ENCODE assay signal across 10 mouse cellular contexts in genomic region chr1:45864564-45865014, GRCm38 (mm10). TPM values are rescaled to one million over a fixed set of nuclear protein-coding genes. Genes with fewer than 3 reads are reported as not detected.
DNase-seq lines count a peak whose midpoint lies in the region; ATAC-seq and TF ChIP-seq lines count a peak whose summit lies in the region.
"Had no signal": no experiment of that assay in that cellular context is flagged by ENCODE, and none has a peak within 500 bp of the region (broad histone marks: within the 10 kb centered on the region; RNA-seq: fewer than 3 reads in every experiment).

No protein-coding gene starts in this region.

- TF ChIP-seq CTCF in kidney, postnatal 0 days (IDR thresholded peaks at IDR 0.05; ENCODE audit: low read depth) = 0 out of 2 replicates have a peak, but pooled peaks have one; percentile 2

- H3K4me1 ChIP-seq in hindbrain, embryonic 10.5 days (replicated peaks) = peaks cover 4% of the 10 kb centered on the region; the same call in 1 of the 2 replicates
- H3K4me1 ChIP-seq in hindbrain, embryonic 14.5 days (replicated peaks; ENCODE audit: control insufficient read depth, insufficient read depth, low read length) = no peaks in the 10 kb centered on the region
- peaks cover 3% of the 10 kb centered on the region for H3K4me1 ChIP-seq in kidney, postnatal 0 days (replicated peaks; ENCODE audit: insufficient read depth, low read length)
- H3K4me1 ChIP-seq: hindbrain, embryonic 13.5 days had no signal

- H3K9me3 ChIP-seq in hindbrain, embryonic 10.5 days = 0 out of 2 replicates have a peak, but pooled peaks cover 4% of the 10 kb centered on the region
- H3K9me3 ChIP-seq in hindbrain, embryonic 14.5 days (ENCODE audit: control insufficient read depth, low read length) = 0 out of 2 replicates have a peak, but pooled peaks cover 3% of the 10 kb centered on the region
- H3K9me3 ChIP-seq in kidney, postnatal 0 days (replicated peaks; ENCODE audit: low read length) = no peaks in the 10 kb centered on the region
- H3K9me3 ChIP-seq: hindbrain, embryonic 13.5 days had no signal

- 0 out of 2 replicates have a peak overlapping the region, but pooled peaks have one; percentile 5 for H3K27ac ChIP-seq in hindbrain, embryonic 10.5 days
- H3K27ac ChIP-seq in hindbrain, embryonic 14.5 days = no peak overlapping the region
- peak overlapping the region; percentile 70 for H3K27ac ChIP-seq in kidney, postnatal 0 days
- H3K27ac ChIP-seq: hindbrain, embryonic 13.5 days had no signal

- H3K4me2 ChIP-seq in hindbrain, embryonic 14.5 days (replicated peaks) = no peak overlapping the region
- no peak overlapping the region for H3K4me2 ChIP-seq in kidney, postnatal 0 days (ENCODE audit: low read length)
- H3K4me2 ChIP-seq: hindbrain, embryonic 13.5 days had no signal

- ATAC-seq in hindbrain, embryonic 14.5 days (ENCODE audit: low FRiP score) = no peak
- ATAC-seq in kidney, postnatal 0 days (replicated peaks; ENCODE audit: low FRiP score, low read depth) = peak; percentile 65

- H3K4me3 ChIP-seq in hindbrain, embryonic 10.5 days = no peak overlapping the region
- no peak overlapping the region for H3K4me3 ChIP-seq in hindbrain, embryonic 14.5 days (replicated peaks; ENCODE audit: low read length)
- no peak overlapping the region for H3K4me3 ChIP-seq in kidney, postnatal 0 days (replicated peaks; ENCODE audit: low read depth, low read length)
- H3K4me3 ChIP-seq: hindbrain, embryonic 13.5 days; megakaryocyte, embryonic 14.5 days had no signal

- H3K27me3 ChIP-seq in hindbrain, embryonic 10.5 days (ENCODE audit: insufficient read depth, poor library complexity, severe bottlenecking) = no peaks in the 10 kb centered on the region
- H3K27me3 ChIP-seq in hindbrain, embryonic 14.5 days (ENCODE audit: control insufficient read depth, insufficient read depth, low read length) = no peaks in the 10 kb centered on the region
- H3K27me3 ChIP-seq in kidney, postnatal 0 days (ENCODE audit: insufficient read depth, low read length) = no peaks in the 10 kb centered on the region
- H3K27me3 ChIP-seq: hindbrain, embryonic 13.5 days; megakaryocyte, embryonic 14.5 days had no signal

- no peak for DNase-seq in hindbrain, embryonic 10.5 days (ENCODE audit: low spot score)
- no peak for DNase-seq in hindbrain, embryonic 14.5 days (ENCODE audit: low spot score)
- DNase-seq in heart, adult 8-10 months (ENCODE audit: low spot score) = peak; percentile 53
- peak; percentile 90 for DNase-seq in kidney, postnatal 0 days (ENCODE audit: low spot score)
- peak; percentile 39 for DNase-seq in skeletal muscle tissue, adult 2 months (ENCODE audit: low read depth, low spot score)
- DNase-seq in thymus, postnatal 36 days = no peak
- DNase-seq in urinary bladder, postnatal 36 days (ENCODE audit: low spot score in 2 of 2) = no peak
- no peak for DNase-seq in cerebellum, adult 9-10 months

- H3K9ac ChIP-seq in hindbrain, embryonic 14.5 days = no peak overlapping the region
- H3K9ac ChIP-seq in kidney, postnatal 0 days (ENCODE audit: low read depth, low read length) = no peak overlapping the region
- H3K9ac ChIP-seq: hindbrain, embryonic 13.5 days had no signal

- WGBS in hindbrain, embryonic 10.5 days = 62% methylated on average over 4 of the region's 4 CpGs
- WGBS in hindbrain, embryonic 14.5 days = 62% methylated on average over 4 of the region's 4 CpGs
- WGBS in kidney, postnatal 0 days = 43% methylated on average over 4 of the region's 4 CpGs

- no peaks in the 10 kb centered on the region for H3K36me3 ChIP-seq in hindbrain, embryonic 10.5 days
- no peaks in the 10 kb centered on the region for H3K36me3 ChIP-seq in hindbrain, embryonic 14.5 days (replicated peaks; ENCODE audit: control insufficient read depth, insufficient read depth)
- H3K36me3 ChIP-seq in kidney, postnatal 0 days (ENCODE audit: insufficient read depth, low read length) = no peaks in the 10 kb centered on the region
- H3K36me3 ChIP-seq: hindbrain, embryonic 13.5 days had no signal

RNA-seq across cellular contexts. Expression of gene Gm5269, which starts 25.5 kb away (rescaled TPM):
- not detected in 2 replicates for polyA plus RNA-seq in hindbrain, embryonic 10.5 days (2016; fragmentation: Nextera tagmentation; extraction: Ambion mirVana)
- polyA plus RNA-seq in hindbrain, embryonic 14.5 days (2014; fragmentation: Nextera tagmentation; extraction: Ambion mirVana) = not detected in 2 replicates
- total RNA-seq in heart, adult 8-10 months (2022) = not detected
- polyA plus RNA-seq in kidney, postnatal 0 days (2015; fragmentation: Nextera tagmentation; extraction: Ambion mirVana) = not detected in 2 replicates
- polyA plus RNA-seq: hindbrain, embryonic 13.5 days had no signal

Comparison
In these comparisons a context has a peak if more than half of its experiments do, and no peak if none do; other contexts are left out.
1. DNase-seq: peak in heart, adult 8-10 months (single experiment), kidney, postnatal 0 days (single experiment) and skeletal muscle tissue, adult 2 months (single experiment); none in hindbrain, embryonic 10.5 days (single experiment), hindbrain, embryonic 14.5 days (single experiment), thymus, postnatal 36 days (0 of 2), urinary bladder, postnatal 36 days (0 of 2) and cerebellum, adult 9-10 months (single experiment).